Mouse (Mus musculus) lung, embryonic 15.5 days (tissue): ENCODE data around the gene Rnf126. TPM values are rescaled to one million over a fixed set of nuclear protein-coding genes. Genes with fewer than 3 reads are reported as not detected.

Source experiments
- ATAC-seq: fragments of 200-750 bp; cut with Nextera tagmentation; 2 replicates; pipeline ENCODE4 v1.8.0; 2017; ENCODE audit warnings: moderate number of reproducible peaks, borderline replicate concordance; ENCODE audit not compliant: low FRiP score, low TSS enrichment; ENCODE audit errors: extremely low read depth
- H3K27ac ChIP-seq: fragments of 300-500 bp; sonication (generic); 2 replicates; pipeline ENCODE4 v1.5.1; 2015; ENCODE audit warnings: moderate library complexity, mild to moderate bottlenecking, inconsistent platforms
- H3K27me3 ChIP-seq: fragments of 300-500 bp; sonication (generic); 2 replicates; pipeline ENCODE4 v1.6.1; 2015; ENCODE audit warnings: inconsistent platforms
- H3K36me3 ChIP-seq: fragments of 300-500 bp; sonication (generic); 2 replicates; pipeline ENCODE4 v1.6.1; 2015; ENCODE audit warnings: inconsistent platforms
- H3K4me1 ChIP-seq: fragments of 300-500 bp; sonication (generic); 2 replicates; pipeline ENCODE4 v1.6.1; 2015; ENCODE audit warnings: inconsistent platforms
- H3K4me2 ChIP-seq: fragments of 300-500 bp; sonication (generic); 2 replicates; pipeline ENCODE4 v1.6.1; 2015; ENCODE audit warnings: inconsistent platforms, mild to moderate bottlenecking, moderate library complexity
- H3K4me3 ChIP-seq: fragments of 300-500 bp; sonication (generic); 2 replicates; pipeline ENCODE4 v1.5.1; 2015; ENCODE audit warnings: mild to moderate bottlenecking, inconsistent platforms
- H3K9ac ChIP-seq: fragments of 300-500 bp; sonication (generic); 2 replicates; pipeline ENCODE4 v1.6.1; 2015; ENCODE audit warnings: inconsistent platforms
- H3K9me3 ChIP-seq: fragments of 300-500 bp; sonication (generic); 2 replicates; pipeline ENCODE4 v1.6.1; 2016; ENCODE audit warnings: inconsistent platforms
- WGBS: fragments of 180-500 bp; shearing (Covaris S2); methylation state at CpG from one replicate; pipeline ENCODE4 v1.1.7; 2015; 5-methylcytosine and 5-hydroxymethylcytosine counted together
- polyA plus RNA-seq: library from polyadenylated mRNA; unstranded; fragments of >200 nt; fragmentation: Nextera tagmentation; extraction: Ambion mirVana; gene quantifications from 2 replicates; pipeline ENCODE4 v1.2.1, GENCODE M21; 2015

Gene Rnf126
- polyA plus RNA-seq, 1 experiment from 2014 or later = 91.3 TPM

DNA sequence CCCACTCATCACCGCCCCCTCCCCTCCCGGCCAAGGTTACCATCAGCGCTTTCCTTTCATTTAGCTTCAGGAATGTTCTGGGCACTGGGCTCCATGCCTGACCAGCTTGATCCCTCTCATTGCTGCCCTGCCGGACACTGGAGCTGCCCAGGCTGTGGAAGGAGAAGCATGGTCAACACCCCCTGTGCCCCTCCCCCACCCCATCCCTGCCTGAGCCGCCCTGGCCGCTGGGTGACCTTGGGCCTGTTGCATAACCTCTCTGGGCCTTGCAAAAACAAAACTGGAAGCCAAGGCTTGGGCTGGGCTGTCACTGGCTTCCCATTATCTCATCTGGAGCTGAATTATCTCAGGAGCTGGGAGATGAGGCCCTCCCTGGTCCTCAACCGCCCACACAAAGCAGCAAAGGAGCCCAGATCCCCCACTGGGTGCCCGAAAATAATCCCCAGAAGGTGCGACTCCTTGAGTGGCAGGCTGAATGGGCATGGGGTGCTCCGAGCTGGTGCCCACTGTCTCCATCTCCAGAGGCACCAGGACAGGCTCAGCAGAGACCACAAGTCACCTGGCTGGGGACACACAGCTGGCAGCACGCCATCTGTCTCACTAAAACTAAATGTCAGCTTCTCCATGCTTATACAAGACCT lies 35.7 kb upstream of the Rnf126 start:
- Histone ChIP-seq H3K4me3 (no peak overlapping the region), H3K27ac (no peak overlapping the region), H3K4me1 (peaks cover 29% of the 10 kb centered on the region), H3K4me2 (no peak overlapping the region), H3K9me3 (no peaks in the 10 kb centered on the region), H3K9ac (no peak overlapping the region), H3K27me3 (no peaks in the 10 kb centered on the region), H3K36me3 (no peaks in the 10 kb centered on the region)
- WGBS = 48% methylated on average over 11 of the region's 11 CpGs
- ATAC-seq = 0 out of 2 replicates have a peak, but pooled peaks have one; percentile 13

GRCm38 (mm10) chr10:79801837-79802236 lies 35.1 kb upstream of the Rnf126 start:
- 40% methylated on average over 3 of the region's 3 CpGs for WGBS
- Histone ChIP-seq H3K9ac (no peak overlapping the region), H3K4me2 (no peak overlapping the region), H3K4me1 (peaks cover 27% of the 10 kb centered on the region), H3K36me3 (no peaks in the 10 kb centered on the region), H3K27me3 (no peaks in the 10 kb centered on the region), H3K27ac (0 out of 2 replicates have a peak overlapping the region, but pooled peaks have one; percentile 6), H3K9me3 (no peaks in the 10 kb centered on the region), H3K4me3 (no peak overlapping the region)
- ATAC-seq = no peak

GRCm38 (mm10) chr10:79800508-79800907 lies 33.8 kb upstream of the Rnf126 start:
- Histone ChIP-seq H3K27me3 (no peaks in the 10 kb centered on the region), H3K36me3 (no peaks in the 10 kb centered on the region), H3K4me1 (peaks cover 25% of the 10 kb centered on the region), H3K9me3 (no peaks in the 10 kb centered on the region), H3K4me2 (no peak overlapping the region), H3K9ac (no peak overlapping the region), H3K4me3 (no peak overlapping the region), H3K27ac (no peak overlapping the region)
- no peak for ATAC-seq
- 72% methylated on average over 11 of the region's 11 CpGs for WGBS

DNA sequence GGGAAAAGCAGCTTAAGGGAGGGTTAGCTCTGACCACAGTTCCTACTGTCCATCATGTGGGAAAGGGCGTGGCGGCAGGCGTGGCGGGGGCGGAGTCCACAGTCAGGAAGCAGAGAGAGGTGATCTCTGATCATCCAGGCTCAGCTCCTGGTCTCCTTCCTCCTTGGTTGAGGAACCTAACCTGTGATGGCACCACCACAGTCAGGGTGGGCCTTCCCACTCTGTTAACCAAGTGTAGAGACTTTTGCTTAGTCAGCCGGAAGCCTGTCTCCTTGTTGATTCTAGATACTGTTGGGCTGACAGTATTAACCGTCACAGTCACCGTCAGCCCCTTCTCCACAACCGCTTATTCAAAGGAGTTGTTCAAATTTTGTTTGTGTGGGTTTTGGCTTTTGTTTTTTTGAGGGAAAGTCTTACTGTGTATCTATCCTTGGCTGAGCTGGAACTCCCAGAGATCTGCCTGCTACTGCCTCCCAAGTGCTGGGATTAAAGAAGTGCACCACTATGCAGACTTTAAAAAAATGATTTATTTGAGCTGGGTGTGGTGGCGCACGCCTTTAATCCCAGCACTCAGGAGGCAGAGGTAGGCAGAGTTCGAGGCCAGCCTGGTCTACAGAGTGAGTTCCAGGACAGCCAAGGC lies 31.7 kb upstream of the Rnf126 start:
- Histone ChIP-seq H3K9ac (no peak overlapping the region), H3K36me3 (no peaks in the 10 kb centered on the region), H3K4me2 (no peak overlapping the region), H3K4me1 (peaks cover 33% of the 10 kb centered on the region), H3K27me3 (no peaks in the 10 kb centered on the region), H3K27ac (no peak overlapping the region), H3K4me3 (no peak overlapping the region), H3K9me3 (no peaks in the 10 kb centered on the region)
- WGBS = 83% methylated on average over 12 of the region's 12 CpGs
- ATAC-seq = no peak

GRCm38 (mm10) chr10:79797326-79797725 lies 30.6 kb upstream of the Rnf126 start:
- Histone ChIP-seq H3K4me1 (peaks cover 22% of the 10 kb centered on the region), H3K9me3 (no peaks in the 10 kb centered on the region), H3K27ac (no peak overlapping the region), H3K4me3 (no peak overlapping the region), H3K36me3 (no peaks in the 10 kb centered on the region), H3K9ac (no peak overlapping the region), H3K27me3 (no peaks in the 10 kb centered on the region), H3K4me2 (no peak overlapping the region)
- no peak for ATAC-seq
- 42% methylated on average over 15 of the region's 15 CpGs for WGBS

GRCm38 (mm10) chr10:79795905-79796304 lies 29.2 kb upstream of the Rnf126 start:
- Histone ChIP-seq H3K27ac (no peak overlapping the region), H3K9ac (no peak overlapping the region), H3K4me1 (peaks cover 14% of the 10 kb centered on the region), H3K27me3 (no peaks in the 10 kb centered on the region), H3K4me2 (no peak overlapping the region), H3K4me3 (no peak overlapping the region), H3K36me3 (no peaks in the 10 kb centered on the region), H3K9me3 (no peaks in the 10 kb centered on the region)
- 97% methylated on average over 3 of the region's 3 CpGs for WGBS
- ATAC-seq = no peak

DNA sequence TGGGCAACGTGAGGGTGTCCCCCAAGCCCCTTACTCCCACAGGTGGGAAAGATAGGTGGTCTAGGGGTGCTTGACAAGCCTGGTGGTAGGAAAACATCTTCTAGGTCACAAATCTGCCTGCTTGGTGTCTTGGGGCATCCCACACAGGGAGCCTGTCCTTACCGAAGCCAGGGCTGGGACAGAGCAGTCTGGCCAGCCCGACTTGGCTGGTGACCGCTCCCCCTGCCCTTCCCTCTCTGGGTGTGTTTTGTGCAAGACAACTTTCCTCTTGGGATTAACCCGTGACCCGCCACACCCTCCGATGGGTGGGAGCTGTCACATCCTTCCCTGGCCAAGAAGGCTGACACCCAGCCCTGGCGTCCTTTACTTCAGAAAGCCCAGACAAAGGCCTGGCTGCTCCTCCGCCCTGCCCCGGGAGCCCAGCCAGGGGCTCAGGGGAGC lies 27.8 kb upstream of the Rnf126 start:
- peak; percentile 48 for ATAC-seq
- H3K36me3 ChIP-seq = no peaks in the 10 kb centered on the region
- WGBS = 11% methylated on average over 10 of the region's 10 CpGs

GRCm38 (mm10) chr10:79793738-79794490 lies 27.2 kb upstream of the Rnf126 start:
- peak overlapping the region; percentile 69 for H3K27ac ChIP-seq
- H3K4me3 ChIP-seq = peak overlapping the region; percentile 87
- peak overlapping the region; percentile 89 for H3K9ac ChIP-seq
- H3K4me1 ChIP-seq = peaks cover 14% of the 10 kb centered on the region
- H3K36me3 ChIP-seq = no peaks in the 10 kb centered on the region
- no peak; the same call in none of the 2 replicates for ATAC-seq
- H3K4me2 ChIP-seq = peak overlapping the region; percentile 97
- no peaks in the 10 kb centered on the region for H3K9me3 ChIP-seq
- no peaks in the 10 kb centered on the region for H3K27me3 ChIP-seq
- 3% methylated on average over 37 of the region's 38 CpGs for WGBS

More for the DNA sequence above, 27.8 kb upstream of the Rnf126 start:
- Histone ChIP-seq H3K4me2 (peak overlapping the region; percentile 97), H3K4me3 (peak overlapping the region; percentile 87), H3K27me3 (no peaks in the 10 kb centered on the region), H3K9ac (peak overlapping the region; percentile 89), H3K27ac (peak overlapping the region; percentile 69), H3K4me1 (peaks cover 14% of the 10 kb centered on the region), H3K9me3 (no peaks in the 10 kb centered on the region)

DNA sequence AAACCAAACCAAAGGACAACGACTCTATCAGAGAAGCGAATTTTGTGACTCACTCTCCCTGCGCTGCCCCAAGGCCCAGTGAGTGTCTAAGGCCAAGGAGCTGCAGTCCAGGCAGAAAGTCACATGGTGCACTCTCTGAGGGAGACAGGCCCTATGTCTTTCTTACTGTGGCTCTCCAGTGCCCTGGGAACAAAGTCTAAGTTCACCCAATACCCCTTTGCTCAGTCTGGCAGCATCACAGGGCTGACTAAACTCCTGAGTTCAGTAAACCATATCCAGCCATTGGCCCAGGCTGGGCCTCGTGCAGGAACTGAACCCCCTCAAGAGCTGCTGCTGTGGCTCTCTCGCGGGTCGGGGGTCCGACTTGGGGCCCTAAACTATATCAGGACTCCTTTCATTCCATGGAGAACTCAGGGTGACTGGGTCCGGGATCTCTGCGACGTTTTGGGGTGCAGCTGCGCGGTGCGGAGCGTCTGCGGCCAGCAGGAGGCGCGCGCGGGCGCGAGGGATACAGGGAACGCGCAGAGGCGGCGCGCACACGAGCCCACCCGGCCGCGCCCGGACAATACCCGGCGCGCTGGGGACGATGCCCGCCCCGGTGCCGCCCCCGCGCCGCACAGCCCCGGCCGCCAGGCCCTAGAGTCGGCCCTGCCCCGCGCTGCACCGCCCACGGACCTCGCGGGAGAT lies 26.4 kb upstream of the Rnf126 start, which contains the start of gene Palm:
TSS of gene Palm (plus strand) at position 522 of the 687 bp plus-strand sequence.
- peak; percentile 78 for ATAC-seq
- H3K27me3 ChIP-seq = no peaks in the 10 kb centered on the region
- H3K9ac ChIP-seq = peak within 1 kb of the TSS; percentile 89
- H3K4me3 ChIP-seq = peak within 1 kb of the TSS; percentile 87
- H3K36me3 ChIP-seq = no peaks in the 10 kb centered on the region
- H3K9me3 ChIP-seq = no peaks in the 10 kb centered on the region
- H3K4me1 ChIP-seq = peaks cover 14% of the 10 kb centered on the region
- peak within 1 kb of the TSS; percentile 97 for H3K4me2 ChIP-seq
- peak within 1 kb of the TSS; percentile 69 for H3K27ac ChIP-seq
- 5% methylated on average over 51 of the region's 51 CpGs for WGBS

- Histone ChIP-seq H3K27me3 (no peaks in the 10 kb centered on the region), H3K9me3 (no peaks in the 10 kb centered on the region), H3K36me3 (no peaks in the 10 kb centered on the region), H3K4me3 (no peak overlapping the region), H3K27ac (no peak overlapping the region), H3K4me1 (peaks cover 14% of the 10 kb centered on the region), H3K4me2 (no peak overlapping the region), H3K9ac (no peak overlapping the region)
- no peak for ATAC-seq
- 63% methylated on average over 5 of the region's 5 CpGs for WGBS
Measured at GRCm38 (mm10) chr10:79792339-79793040, 25.7 kb upstream of the Rnf126 start.

- no peak within 1 kb of the TSS for H3K27ac ChIP-seq
- peaks cover 14% of the 10 kb centered on the region for H3K4me1 ChIP-seq
- no peak within 1 kb of the TSS for H3K4me3 ChIP-seq
- no peak within 1 kb of the TSS for H3K9ac ChIP-seq
- no peaks in the 10 kb centered on the region for H3K36me3 ChIP-seq
- no peak within 1 kb of the TSS for H3K4me2 ChIP-seq
- no peak for ATAC-seq
- WGBS = 75% methylated on average over 4 of the region's 4 CpGs
- H3K27me3 ChIP-seq = no peaks in the 10 kb centered on the region
- no peaks in the 10 kb centered on the region for H3K9me3 ChIP-seq
Measured at GRCm38 (mm10) chr10:79790861-79791260, 24.1 kb upstream of the Rnf126 start, which contains the start of gene Prss57. Gene Prss57, minus strand, starts transcription at chr10:79790961.
